Mouse (Mus musculus): ENCODE data around the gene Mlh3. TPM values are rescaled to one million over a fixed set of nuclear protein-coding genes. Genes with fewer than 3 reads are reported as not detected.

The Mlh3 gene
- polyA plus RNA-seq, 1 experiment from 2014 or later, result 8.7 TPM

DNA sequence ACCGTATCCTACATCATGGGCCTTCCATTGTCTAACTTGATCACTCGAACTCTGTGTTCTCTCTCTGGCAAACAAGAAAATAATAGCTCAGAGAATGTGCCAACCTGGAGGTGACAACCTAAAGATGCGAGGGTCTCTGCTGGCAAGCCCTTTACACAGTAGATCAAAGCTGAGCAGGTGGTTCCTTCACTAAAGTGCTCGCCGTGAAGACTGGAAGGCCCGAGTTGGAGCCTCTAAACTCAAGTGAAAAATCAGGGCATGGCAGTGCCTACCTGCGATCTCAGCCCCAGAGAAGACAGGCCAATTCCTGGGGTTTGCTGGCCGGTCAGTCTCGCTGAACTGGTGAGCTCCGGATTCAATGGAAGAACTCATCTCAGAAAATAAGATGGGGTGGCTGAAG lies 77.3 kb downstream of the Mlh3 start:
- DNase-seq (ENCODE audit: extremely low spot score, low spot score), result no peak
- Histone ChIP-seq H3K36me3 (replicated peaks) (no peaks in the 10 kb centered on the region), H3K27me3 (ENCODE audit: poor library complexity, severe bottlenecking) (peaks cover 54% of the 10 kb centered on the region), H3K4me3 (no peak overlapping the region), H3K4me1 (peaks cover 26% of the 10 kb centered on the region), H3K9me3 (no peaks in the 10 kb centered on the region), H3K27ac (no peak overlapping the region)
- WGBS, result 82% methylated on average over 10 of the region's 10 CpGs

DNA sequence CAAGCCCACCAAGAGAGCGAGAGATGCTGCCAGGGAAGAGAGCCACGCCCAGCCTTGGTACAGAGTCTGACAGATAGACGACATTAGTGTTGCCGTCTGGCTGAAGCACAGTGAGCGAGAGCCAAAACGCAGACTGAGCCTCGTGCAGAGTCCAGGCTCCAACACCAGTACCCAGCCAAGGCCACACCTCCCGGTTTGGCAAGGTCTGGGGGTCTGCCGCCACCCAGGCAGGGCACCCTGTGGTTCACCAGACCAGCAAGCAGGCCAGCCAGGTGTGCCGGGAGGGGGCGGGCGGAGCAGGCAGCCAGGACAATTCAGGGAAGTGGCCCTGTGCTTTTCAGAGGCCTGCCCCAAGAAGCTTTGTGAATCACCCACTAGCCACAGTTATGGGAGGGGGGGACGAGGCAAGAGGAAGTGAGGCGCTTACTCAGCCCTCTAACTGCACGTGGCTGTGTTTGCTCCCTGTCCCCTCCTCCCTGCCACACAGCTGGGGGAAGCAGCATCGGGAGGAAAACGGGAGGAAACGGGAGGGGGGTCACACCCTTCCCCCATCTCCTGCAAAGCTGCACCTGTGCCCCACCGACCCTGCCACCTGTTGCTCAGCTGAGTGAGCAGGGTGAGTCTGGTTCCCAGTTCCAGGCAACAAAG lies 77.8 kb downstream of the Mlh3 start:
- Histone ChIP-seq H3K4me3 (no peak overlapping the region), H3K9me3 (no peaks in the 10 kb centered on the region), H3K27me3 (ENCODE audit: poor library complexity, severe bottlenecking) (peaks cover 54% of the 10 kb centered on the region), H3K4me1 (peaks cover 20% of the 10 kb centered on the region), H3K27ac (peak overlapping the region; percentile 45; the same call in 1 of the 2 replicates), H3K36me3 (replicated peaks) (no peaks in the 10 kb centered on the region)
- no peak for DNase-seq (ENCODE audit: extremely low spot score, low spot score)
- 34% methylated on average over 19 of the region's 19 CpGs for WGBS

DNA sequence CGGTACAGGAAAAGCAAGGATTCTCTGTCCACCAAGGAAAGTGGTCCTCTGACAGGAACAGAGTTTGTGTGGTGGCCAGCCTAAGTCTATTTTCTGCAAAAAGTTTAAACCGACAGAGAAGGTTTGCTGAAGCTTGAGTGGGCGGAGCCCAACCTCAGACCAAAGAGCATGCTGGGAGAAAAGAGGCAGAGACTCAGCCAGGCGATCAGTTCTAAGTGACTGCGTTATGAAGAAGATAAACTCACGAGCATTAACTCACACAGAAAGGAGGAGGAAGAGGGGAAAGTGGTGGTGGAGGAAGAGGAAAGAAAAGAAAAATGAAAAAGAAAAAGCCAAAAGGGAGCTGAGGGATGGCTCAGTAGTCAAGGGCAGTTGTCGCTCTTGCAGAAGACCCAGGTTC lies 80.1 kb downstream of the Mlh3 start:
- peaks cover 32% of the 10 kb centered on the region for H3K27me3 ChIP-seq (ENCODE audit: poor library complexity, severe bottlenecking)
- no peak overlapping the region for H3K27ac ChIP-seq
- H3K9me3 ChIP-seq, result no peaks in the 10 kb centered on the region
- no peak overlapping the region for H3K4me3 ChIP-seq
- DNase-seq (ENCODE audit: extremely low spot score, low spot score), result no peak
- H3K4me1 ChIP-seq, result peaks cover 14% of the 10 kb centered on the region
- WGBS, result 81% methylated on average over 7 of the region's 7 CpGs
- no peaks in the 10 kb centered on the region for H3K36me3 ChIP-seq (replicated peaks)

DNA sequence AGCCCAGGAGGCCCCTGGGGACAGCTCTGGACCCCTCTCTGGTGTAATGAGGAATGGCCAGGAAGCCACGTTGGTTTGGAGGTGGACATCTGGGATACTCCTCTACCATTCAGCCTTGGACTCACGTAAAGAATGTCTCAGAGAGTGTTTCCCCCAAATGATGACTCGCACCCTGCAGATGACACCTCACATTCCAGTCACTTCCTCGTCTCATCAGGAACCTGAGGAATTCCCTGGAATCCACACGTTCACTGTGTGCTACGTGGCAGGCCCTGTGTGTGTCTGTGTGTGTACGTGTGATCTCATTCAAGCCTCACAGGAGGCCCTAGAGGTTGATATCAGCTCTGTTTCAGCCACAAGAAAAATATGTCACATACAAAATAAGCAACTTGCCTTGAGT lies 84.0 kb downstream of the Mlh3 start:
- no peak overlapping the region for H3K27ac ChIP-seq
- no peaks in the 10 kb centered on the region for H3K9me3 ChIP-seq

DNA sequence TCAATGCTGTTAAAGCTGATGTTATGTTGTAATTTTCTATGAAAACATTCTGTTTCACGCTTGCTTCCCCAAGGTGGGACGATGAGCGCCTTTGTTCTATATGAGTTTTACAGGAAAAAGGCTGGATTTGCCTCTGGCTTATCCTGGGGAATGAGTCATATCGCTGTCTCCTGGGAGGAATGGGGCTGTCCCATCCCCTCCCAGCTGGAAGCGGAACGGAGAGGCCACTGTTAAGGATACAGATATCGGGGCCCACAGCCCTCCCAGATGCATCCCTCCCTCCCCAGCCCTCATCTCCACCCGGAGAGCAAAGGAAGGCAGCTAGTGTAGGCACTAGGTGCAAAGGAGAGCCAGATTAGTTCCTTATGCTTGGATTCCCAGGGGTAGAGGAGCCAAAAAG lies 84.6 kb downstream of the Mlh3 start:
- peaks cover 33% of the 10 kb centered on the region for H3K27me3 ChIP-seq (ENCODE audit: poor library complexity, severe bottlenecking)
- peaks cover 27% of the 10 kb centered on the region for H3K4me1 ChIP-seq
- no peak for DNase-seq (ENCODE audit: extremely low spot score, low spot score)
- H3K36me3 ChIP-seq (replicated peaks), result no peaks in the 10 kb centered on the region
- no peak overlapping the region for H3K4me3 ChIP-seq
- WGBS, result 71% methylated on average over 8 of the region's 8 CpGs
- no peak overlapping the region for H3K27ac ChIP-seq
- H3K9me3 ChIP-seq, result no peaks in the 10 kb centered on the region

More for the DNA sequence above, 84.0 kb downstream of the Mlh3 start:
- no peak for DNase-seq (ENCODE audit: extremely low spot score, low spot score)
- no peak overlapping the region for H3K4me3 ChIP-seq
- peaks cover 27% of the 10 kb centered on the region for H3K27me3 ChIP-seq (ENCODE audit: poor library complexity, severe bottlenecking)
- no peaks in the 10 kb centered on the region for H3K36me3 ChIP-seq (replicated peaks)
- 82% methylated on average over 7 of the region's 7 CpGs for WGBS
- H3K4me1 ChIP-seq, result peaks cover 26% of the 10 kb centered on the region

Small RNA genes within 50 kb of the gene (microRNA-seq; reads per million reads assigned to microRNA genes)
- not detected for gene Mir6938

Other genes starting within 250 kb of the Mlh3 start
- 2.3 and 2.7 TPM in 2 replicates for gene Prox2, start 159.8 kb downstream of the Mlh3 start, polyA plus RNA-seq (2016; fragmentation: Nextera tagmentation; extraction: Ambion mirVana)
- gene Dlst, start 159.8 kb downstream of the Mlh3 start, polyA plus RNA-seq (2016; fragmentation: Nextera tagmentation; extraction: Ambion mirVana), result 113 and 122 TPM in 2 replicates
- 0.89 and 1.0 TPM in 2 replicates for gene Rps6kl1, start 119.3 kb downstream of the Mlh3 start, polyA plus RNA-seq (2016; fragmentation: Nextera tagmentation; extraction: Ambion mirVana)
- gene Pgf, start 92.8 kb downstream of the Mlh3 start, polyA plus RNA-seq (2016; fragmentation: Nextera tagmentation; extraction: Ambion mirVana), result 2.5 and 3.1 TPM in 2 replicates
- gene Eif2b2, start 51.1 kb downstream of the Mlh3 start, polyA plus RNA-seq (2016; fragmentation: Nextera tagmentation; extraction: Ambion mirVana), result 123 and 129 TPM in 2 replicates
- 50.7 and 53.4 TPM in 2 replicates for gene Acyp1, start 17.8 kb upstream of the Mlh3 start, polyA plus RNA-seq (2016; fragmentation: Nextera tagmentation; extraction: Ambion mirVana)
- 1.3 and 1.7 TPM in 2 replicates for gene Zc2hc1c, start 18.0 kb upstream of the Mlh3 start, polyA plus RNA-seq (2016; fragmentation: Nextera tagmentation; extraction: Ambion mirVana)
- gene Nek9, start 68.8 kb upstream of the Mlh3 start, polyA plus RNA-seq (2016; fragmentation: Nextera tagmentation; extraction: Ambion mirVana), result 23.9 TPM in 2 replicates
- 245 and 247 TPM in 2 replicates for gene Tmed10, start 104.2 kb upstream of the Mlh3 start, polyA plus RNA-seq (2016; fragmentation: Nextera tagmentation; extraction: Ambion mirVana)
- gene Fos, start 203.3 kb upstream of the Mlh3 start, polyA plus RNA-seq (2016; fragmentation: Nextera tagmentation; extraction: Ambion mirVana), result 0.34 and 1.2 TPM in 2 replicates

Data from forebrain, embryonic 10.5 days (tissue).